ENCODE assay signal across 25 mouse cellular contexts in genomic region chr13:37843241-37843640, GRCm38 (mm10).
A peak's percentile ranks its signal among the peaks of the same experiment; 100 is the strongest.
DNase-seq lines count a peak whose midpoint lies in the region; ATAC-seq and TF ChIP-seq lines count a peak whose summit lies in the region.
"Had no signal": no experiment of that assay in that cellular context is flagged by ENCODE, and none has a peak within 500 bp of the region (broad histone marks: within the 10 kb centered on the region; RNA-seq: fewer than 3 reads in every experiment).

No protein-coding gene starts in this region.

- TF ChIP-seq POLR2A in kidney, adult 2 months (IDR thresholded peaks at IDR 0.05; ENCODE audit: low read depth, low read length), result no peak

- peak; percentile 71 for DNase-seq in kidney, adult 2 months
- DNase-seq in liver, embryonic 13.5 days, result no peak
- DNase-seq in hindbrain, embryonic 10.5 days (ENCODE audit: low spot score), result no peak
- DNase-seq: adrenal gland, adult 8-10 months; adrenal gland, postnatal 25 days; cerebellum, adult 11 months; cerebellum, adult 8-10 months; cerebellum, postnatal 10 days; cerebellum, postnatal 36 days; embryo, embryonic 11 days; gastrocnemius, postnatal 14 days had no signal

- 50% methylated on average over 7 of the region's 7 CpGs for WGBS in kidney, adult 2 months
- WGBS in kidney, embryonic 14.5 days, result 84% methylated on average over 7 of the region's 7 CpGs
- WGBS in liver, embryonic 13.5 days (ENCODE audit: insufficient replicate concordance), result 67% methylated on average over 7 of the region's 7 CpGs
- 69% methylated on average over 7 of the region's 7 CpGs for WGBS in liver, embryonic 12.5 days (ENCODE audit: insufficient replicate concordance)
- 64% methylated on average over 7 of the region's 7 CpGs for WGBS in liver, embryonic 15.5 days (ENCODE audit: insufficient replicate concordance)
- WGBS in midbrain, embryonic 13.5 days, result 84% methylated on average over 7 of the region's 7 CpGs
- 83% methylated on average over 7 of the region's 7 CpGs for WGBS in hindbrain, embryonic 10.5 days

- H3K27ac ChIP-seq in kidney, adult 2 months (ENCODE audit: insufficient read depth, low read depth, low read length), result peak overlapping the region; percentile 10; the same call in 1 of the 2 replicates
- H3K27ac ChIP-seq in kidney, embryonic 14.5 days (ENCODE audit: low read depth, low read length), result no peak overlapping the region
- peak overlapping the region; percentile 48 for H3K27ac ChIP-seq in liver, embryonic 13.5 days
- no peak overlapping the region for H3K27ac ChIP-seq in liver, embryonic 12.5 days
- 0 out of 2 replicates have a peak overlapping the region, but pooled peaks have one; percentile 19 for H3K27ac ChIP-seq in liver, embryonic 15.5 days (replicated peaks)
- H3K27ac ChIP-seq in midbrain, embryonic 13.5 days, result no peak overlapping the region
- H3K27ac ChIP-seq in hindbrain, embryonic 10.5 days, result no peak overlapping the region
- H3K27ac ChIP-seq: embryonic facial prominence, embryonic 10.5 days; embryonic facial prominence, embryonic 13.5 days; forebrain, embryonic 12.5 days; forebrain, embryonic 15.5 days; hindbrain, embryonic 14.5 days; hindbrain, postnatal 0 days had no signal

- H3K9me3 ChIP-seq in kidney, embryonic 14.5 days (ENCODE audit: control insufficient read depth, low read length), result no peaks in the 10 kb centered on the region
- no peaks in the 10 kb centered on the region for H3K9me3 ChIP-seq in liver, embryonic 13.5 days (replicated peaks)
- H3K9me3 ChIP-seq in liver, embryonic 12.5 days (replicated peaks), result no peaks in the 10 kb centered on the region
- H3K9me3 ChIP-seq in liver, embryonic 15.5 days (replicated peaks), result no peaks in the 10 kb centered on the region
- no peaks in the 10 kb centered on the region for H3K9me3 ChIP-seq in midbrain, embryonic 13.5 days
- H3K9me3 ChIP-seq in hindbrain, embryonic 10.5 days, result no peaks in the 10 kb centered on the region
- H3K9me3 ChIP-seq: embryonic facial prominence, embryonic 10.5 days; embryonic facial prominence, embryonic 13.5 days; forebrain, embryonic 12.5 days; forebrain, embryonic 15.5 days had no signal

- H3K9ac ChIP-seq in kidney, embryonic 14.5 days (ENCODE audit: low read depth, low read length), result no peak overlapping the region
- no peak overlapping the region for H3K9ac ChIP-seq in liver, embryonic 13.5 days
- H3K9ac ChIP-seq in liver, embryonic 12.5 days, result no peak overlapping the region
- no peak overlapping the region for H3K9ac ChIP-seq in liver, embryonic 15.5 days
- no peak overlapping the region for H3K9ac ChIP-seq in midbrain, embryonic 13.5 days (replicated peaks)
- H3K9ac ChIP-seq: embryonic facial prominence, embryonic 13.5 days; forebrain, embryonic 12.5 days; forebrain, embryonic 15.5 days; hindbrain, embryonic 14.5 days had no signal

- H3K27me3 ChIP-seq in kidney, adult 2 months (replicated peaks; ENCODE audit: control insufficient read depth, insufficient read depth, low read length), result no peaks in the 10 kb centered on the region
- H3K27me3 ChIP-seq in kidney, embryonic 14.5 days (ENCODE audit: control insufficient read depth, insufficient read depth, low read length), result no peaks in the 10 kb centered on the region
- no peaks in the 10 kb centered on the region for H3K27me3 ChIP-seq in liver, embryonic 13.5 days
- no peaks in the 10 kb centered on the region for H3K27me3 ChIP-seq in liver, embryonic 12.5 days (replicated peaks)
- H3K27me3 ChIP-seq in liver, embryonic 15.5 days, result no peaks in the 10 kb centered on the region
- no peaks in the 10 kb centered on the region for H3K27me3 ChIP-seq in midbrain, embryonic 13.5 days
- H3K27me3 ChIP-seq in hindbrain, embryonic 10.5 days (ENCODE audit: insufficient read depth, poor library complexity, severe bottlenecking), result no peaks in the 10 kb centered on the region
- H3K27me3 ChIP-seq: CH12.LX; embryonic facial prominence, embryonic 13.5 days; forebrain, embryonic 12.5 days; forebrain, embryonic 15.5 days had no signal

- no peak overlapping the region for H3K4me2 ChIP-seq in kidney, embryonic 14.5 days (replicated peaks; ENCODE audit: low read depth, low read length)
- no peak overlapping the region for H3K4me2 ChIP-seq in liver, embryonic 13.5 days
- H3K4me2 ChIP-seq in liver, embryonic 12.5 days, result no peak overlapping the region
- no peak overlapping the region for H3K4me2 ChIP-seq in liver, embryonic 15.5 days
- no peak overlapping the region for H3K4me2 ChIP-seq in midbrain, embryonic 13.5 days (replicated peaks)
- H3K4me2 ChIP-seq: embryonic facial prominence, embryonic 13.5 days; forebrain, embryonic 12.5 days; forebrain, embryonic 15.5 days; heart, embryonic 11.5 days; hindbrain, embryonic 14.5 days had no signal

- no peak for ATAC-seq in kidney, embryonic 14.5 days (ENCODE audit: low FRiP score, low TSS enrichment)
- no peak for ATAC-seq in liver, embryonic 13.5 days (ENCODE audit: low read depth)
- ATAC-seq in liver, embryonic 12.5 days, result no peak
- no peak for ATAC-seq in liver, embryonic 15.5 days (ENCODE audit: insufficient read depth)
- ATAC-seq in midbrain, embryonic 13.5 days, result no peak
- ATAC-seq: forebrain, embryonic 15.5 days; hindbrain, postnatal 0 days; inflammation-experienced regulatory T-cells, adult 6 months had no signal

- no peaks in the 10 kb centered on the region for H3K36me3 ChIP-seq in kidney, adult 2 months (ENCODE audit: control insufficient read depth, insufficient read depth, low read length)
- H3K36me3 ChIP-seq in kidney, embryonic 14.5 days (ENCODE audit: control insufficient read depth, insufficient read depth, low read length), result no peaks in the 10 kb centered on the region
- H3K36me3 ChIP-seq in liver, embryonic 13.5 days, result no peaks in the 10 kb centered on the region
- H3K36me3 ChIP-seq in liver, embryonic 12.5 days, result peaks cover 9% of the 10 kb centered on the region
- 0 out of 2 replicates have a peak, but pooled peaks cover 10% of the 10 kb centered on the region for H3K36me3 ChIP-seq in liver, embryonic 15.5 days (replicated peaks)
- no peaks in the 10 kb centered on the region for H3K36me3 ChIP-seq in midbrain, embryonic 13.5 days
- H3K36me3 ChIP-seq in hindbrain, embryonic 10.5 days, result 0 out of 2 replicates have a peak, but pooled peaks cover 3% of the 10 kb centered on the region
- H3K36me3 ChIP-seq: forebrain, embryonic 12.5 days; forebrain, embryonic 15.5 days had no signal

- peaks cover 43% of the 10 kb centered on the region for H3K4me1 ChIP-seq in kidney, adult 2 months (ENCODE audit: control insufficient read depth, insufficient read depth, low read length)
- H3K4me1 ChIP-seq in kidney, embryonic 14.5 days (ENCODE audit: control insufficient read depth, insufficient read depth, low read length), result peaks cover 15% of the 10 kb centered on the region
- H3K4me1 ChIP-seq in liver, embryonic 13.5 days (replicated peaks), result peaks cover 68% of the 10 kb centered on the region
- H3K4me1 ChIP-seq in liver, embryonic 12.5 days, result peaks cover 85% of the 10 kb centered on the region
- H3K4me1 ChIP-seq in liver, embryonic 15.5 days (replicated peaks), result peaks cover 66% of the 10 kb centered on the region
- 0 out of 2 replicates have a peak, but pooled peaks cover 3% of the 10 kb centered on the region for H3K4me1 ChIP-seq in midbrain, embryonic 13.5 days (replicated peaks)
- H3K4me1 ChIP-seq in hindbrain, embryonic 10.5 days (replicated peaks), result peaks cover 22% of the 10 kb centered on the region; the same call in 1 of the 2 replicates
- H3K4me1 ChIP-seq: forebrain, embryonic 15.5 days had no signal

- TF ChIP-seq CTCF in kidney, adult 2 months (conservative IDR thresholded peaks at IDR 0.05; ENCODE audit: insufficient read depth, insufficient read length, low read depth, low read length), result no peak

- H3K4me3 ChIP-seq in kidney, adult 2 months (ENCODE audit: insufficient read depth, low read depth, low read length), result no peak overlapping the region
- no peak overlapping the region for H3K4me3 ChIP-seq in kidney, embryonic 14.5 days (ENCODE audit: low read length)
- no peak overlapping the region for H3K4me3 ChIP-seq in liver, embryonic 13.5 days (replicated peaks)
- no peak overlapping the region for H3K4me3 ChIP-seq in liver, embryonic 12.5 days
- H3K4me3 ChIP-seq in liver, embryonic 15.5 days (replicated peaks), result no peak overlapping the region
- H3K4me3 ChIP-seq in midbrain, embryonic 13.5 days (replicated peaks), result no peak overlapping the region
- no peak overlapping the region for H3K4me3 ChIP-seq in hindbrain, embryonic 10.5 days
- H3K4me3 ChIP-seq: embryonic facial prominence, embryonic 10.5 days; embryonic facial prominence, embryonic 13.5 days; erythroblast, embryonic 14.5 days; forebrain, embryonic 12.5 days; forebrain, embryonic 15.5 days had no signal

Comparison
In these comparisons a context has a peak if more than half of its experiments do, and no peak if none do; other contexts are left out.
1. H3K27ac ChIP-seq: peak in kidney, adult 2 months (single experiment), liver, embryonic 13.5 days (single experiment) and liver, embryonic 15.5 days (single experiment); none in kidney, embryonic 14.5 days (single experiment), liver, embryonic 12.5 days (single experiment), midbrain, embryonic 13.5 days (single experiment) and hindbrain, embryonic 10.5 days (single experiment).